Mouse (Mus musculus) CD4-positive naive resting alpha-beta T cell, adult 57 days (primary cell): ENCODE results near the gene Pramef17. TPM values are rescaled to one million over a fixed set of nuclear protein-coding genes. Genes with fewer than 3 reads are reported as not detected.

ENCODE experiments used
- total RNA-seq: library from RNA; stranded (reverse); gene quantifications from one replicate; pipeline ENCODE4 v1.2.4, GENCODE M21; 2023

Gene Pramef17
- not detected for total RNA-seq

GRCm38 (mm10) chr4:143994269-143994668 lies at the start of gene Pramef17:
TSS of gene Pramef17 (minus strand) at chr4:143994369.

GRCm38 (mm10) chr4:143966850-143967249 lies 27.3 kb downstream of the Pramef17 start, which contains the start of gene Gm13101:
TSS of gene Gm13101 (minus strand) at chr4:143966950.

GRCm38 (mm10) chr4:143950916-143951315 lies 43.3 kb downstream of the Pramef17 start, which contains the start of gene Pramef25:
TSS of gene Pramef25 (minus strand) at chr4:143951016.

Other genes starting within 250 kb of the Pramef17 start
- not detected for gene Gm13023, start 205.0 kb downstream of the Pramef17 start, total RNA-seq
- not detected for gene Gm13084, start 178.3 kb downstream of the Pramef17 start, total RNA-seq
- gene Gm13103, start 147.9 kb downstream of the Pramef17 start, total RNA-seq, result not detected
- gene Pramef6, start 94.0 kb downstream of the Pramef17 start, total RNA-seq, result not detected
- not detected for gene Pramef25, start 43.4 kb downstream of the Pramef17 start, total RNA-seq
- gene Gm13101, start 27.4 kb downstream of the Pramef17 start, total RNA-seq, result not detected
- not detected for gene Pramel4, start 64.8 kb upstream of the Pramef17 start, total RNA-seq
- gene Gm13102, start 112.1 kb upstream of the Pramef17 start, total RNA-seq, result not detected
- gene Oog3, start 168.3 kb upstream of the Pramef17 start, total RNA-seq, result not detected
- not detected for gene Oog2, start 196.3 kb upstream of the Pramef17 start, total RNA-seq
- not detected for gene C87977, start 218.9 kb upstream of the Pramef17 start, total RNA-seq